Mouse (Mus musculus) liver, embryonic 14.5 days (tissue): ENCODE data around the gene Gnat2. TPM values are rescaled to one million over a fixed set of nuclear protein-coding genes. Genes with fewer than 3 reads are reported as not detected.
A peak's percentile ranks its signal among the peaks of the same experiment; 100 is the strongest.

Experiments used
- ATAC-seq: fragments of 200-750 bp; cut with Nextera tagmentation; 2 replicates; pipeline ENCODE4 v1.8.0; 2017; ENCODE audit warnings: moderate number of reproducible peaks, mild to moderate bottlenecking, moderate library complexity; ENCODE audit not compliant: insufficient read depth
- DNase-seq, 3 experiments: peaks; one replicate each; pipeline ENCODE4 v3.0.0-alpha.2; 2012 to 2013; ENCODE audit warnings: low read depth in 3 of 3, low spot score in 3 of 3
- H3K27ac ChIP-seq: fragments of 300-500 bp; sonication (generic); 2 replicates; pipeline ENCODE4 v1.5.1; 2014; ENCODE audit warnings: moderate library complexity, mild to moderate bottlenecking, control low read depth, inconsistent platforms
- H3K27me3 ChIP-seq: fragments of 300-500 bp; sonication (generic); 2 replicates; pipeline ENCODE4 v1.6.1; 2014; ENCODE audit warnings: mild to moderate bottlenecking, low read length, moderate library complexity; ENCODE audit not compliant: control insufficient read depth, insufficient read depth
- H3K36me3 ChIP-seq: fragments of 300-500 bp; sonication (generic); replicated peaks from 2 replicates; pipeline ENCODE4 v1.6.1; 2014; ENCODE audit warnings: low read depth; ENCODE audit not compliant: control insufficient read depth, insufficient read depth
- H3K4me1 ChIP-seq, 2 experiments: fragments of 200-500 bp in 1 of 2; fragments of 300-500 bp in 1 of 2; sonication (generic) in 1 of 2; replicated peaks; 2 replicates each; pipeline ENCODE4 v1.6.1; 2012 to 2014; ENCODE audit warnings: antibody characterized with exemption in 1 of 2, inconsistent platforms in 1 of 2, low read length in 1 of 2; ENCODE audit not compliant: control insufficient read depth in 2 of 2, insufficient read depth in 2 of 2
- H3K4me2 ChIP-seq: fragments of 300-500 bp; sonication (generic); 2 replicates; pipeline ENCODE4 v1.6.1; 2014; ENCODE audit warnings: low read depth, mild to moderate bottlenecking, control low read depth, moderate library complexity
- H3K4me3 ChIP-seq, 2 experiments: fragments of 200-500 bp in 1 of 2; fragments of 300-500 bp in 1 of 2; sonication (generic) in 1 of 2; 2 replicates each; pipeline ENCODE4 v1.5.1; 2012 to 2014; ENCODE audit warnings: low read depth in 2 of 2, low read length in 2 of 2, mild to moderate bottlenecking in 2 of 2, control low read depth in 1 of 2, inconsistent platforms in 1 of 2, moderate library complexity in 1 of 2; ENCODE audit not compliant: insufficient read depth in 1 of 2
- H3K9ac ChIP-seq: fragments of 300-500 bp; sonication (generic); replicated peaks from 2 replicates; pipeline ENCODE4 v1.6.1; 2014; ENCODE audit warnings: mild to moderate bottlenecking, control low read depth, moderate library complexity
- H3K9me3 ChIP-seq: fragments of 300-500 bp; sonication (generic); 2 replicates; pipeline ENCODE4 v1.6.1; 2016; ENCODE audit warnings: low read length, mixed read lengths; ENCODE audit not compliant: control insufficient read depth
- CTCF ChIP-seq: IDR thresholded peaks from 2 replicates; pipeline ENCODE4 v1.5.1; 2016; ENCODE audit warnings: antibody characterized with exemption, low read depth, control low read depth
- EP300 ChIP-seq: IDR thresholded peaks from 2 replicates; pipeline ENCODE4 v1.6.1; 2016; ENCODE audit warnings: antibody characterized with exemption, low read depth
- WGBS: fragments of 180-500 bp; shearing (Covaris S2); extraction: QIAGEN DNeasy Blood & Tissue Kit; methylation state at CpG from one replicate; pipeline ENCODE4 v1.1.7; 2014; ENCODE audit not compliant: insufficient replicate concordance; 5-methylcytosine and 5-hydroxymethylcytosine counted together
- polyA plus RNA-seq, 2 experiments: library from polyadenylated mRNA; depleted of rRNA in 1 of 2; stranded (reverse) in 1 of 2; unstranded in 1 of 2; fragments of >200 nt; fragmentation: Nextera tagmentation in 1 of 2; extraction: Ambion mirVana in 1 of 2; gene quantifications; 2 replicates each; pipeline versions ENCODE4 v1.2.1 to v1.2.3; 2012 to 2014

Gnat2 gene
- polyA plus RNA-seq, 2 experiments, result 1.4 to 2.5 TPM

GRCm38 (mm10) chr3:108134701-108135100, 42.1 kb downstream of the Gnat2 start:
- ATAC-seq (no peak), DNase-seq (no peak)
- Histone ChIP-seq H3K4me3 (no peak overlapping the region), H3K4me1 (peaks cover 23 to 29% of the 10 kb centered on the region in 2 experiments), H3K4me2 (no peak overlapping the region), H3K9me3 (no peaks in the 10 kb centered on the region), H3K27me3 (no peaks in the 10 kb centered on the region), H3K36me3 (peaks cover 8% of the 10 kb centered on the region), H3K9ac (no peak overlapping the region), H3K27ac (no peak overlapping the region)
- TF ChIP-seq CTCF (no peak), EP300 (no peak)
- WGBS, result 44% methylated on average over 11 of the region's 11 CpGs

DNA sequence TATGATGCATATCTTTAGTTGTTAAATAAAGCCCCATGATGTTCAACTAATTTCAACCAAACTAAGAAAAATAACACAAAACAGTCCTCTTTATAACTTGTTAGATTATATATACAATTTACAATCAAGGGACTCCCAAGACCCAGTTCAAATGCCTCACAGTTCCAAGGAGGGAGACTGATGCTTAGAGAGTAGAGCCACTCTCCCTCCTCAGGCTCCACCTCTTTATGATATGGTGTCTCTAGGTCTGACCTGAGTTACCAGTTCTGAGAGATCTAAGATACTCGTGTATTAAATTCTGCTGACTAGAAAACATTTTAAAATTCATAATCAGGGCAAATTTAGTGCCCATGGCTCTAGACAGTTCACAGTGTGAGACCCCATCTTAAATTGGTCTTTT, 46.5 kb downstream of the Gnat2 start:
- no peak for ATAC-seq
- Histone ChIP-seq H3K27ac (no peak overlapping the region), H3K4me1 (peaks cover 0 to 11% of the 10 kb centered on the region in 2 experiments; a peak in 3 of 4 replicates), H3K4me3 (no peak overlapping the region), H3K9ac (no peak overlapping the region), H3K36me3 (peaks cover 13% of the 10 kb centered on the region), H3K27me3 (no peaks in the 10 kb centered on the region), H3K9me3 (no peaks in the 10 kb centered on the region), H3K4me2 (no peak overlapping the region)
- TF ChIP-seq EP300 (no peak), CTCF (no peak)
- WGBS, result 62% methylated on average over 1 of the region's 1 CpGs
- no peak for DNase-seq

DNA sequence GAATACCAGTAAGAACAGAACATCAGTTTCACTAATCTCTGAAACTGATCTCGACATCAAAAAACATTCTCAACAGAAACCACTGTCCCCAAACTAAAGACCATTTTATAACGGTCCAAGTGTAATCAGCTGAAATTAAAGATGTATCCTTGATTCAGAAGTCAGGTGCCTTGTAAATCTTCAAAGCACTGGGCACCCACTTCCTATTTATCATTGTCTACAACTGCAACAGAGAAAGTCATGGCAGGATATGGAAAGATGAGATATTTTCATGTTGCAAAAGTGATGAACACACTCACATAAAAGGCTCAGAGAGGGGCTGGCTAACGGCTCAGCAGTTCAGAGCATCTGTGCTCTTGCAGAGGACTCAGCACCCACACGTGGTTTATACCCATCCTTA, 48.2 kb downstream of the Gnat2 start:
- 68% methylated on average over 4 of the region's 4 CpGs for WGBS
- ATAC-seq (no peak), DNase-seq (no peak)
- Histone ChIP-seq H3K27ac (no peak overlapping the region), H3K4me2 (no peak overlapping the region), H3K4me3 (no peak overlapping the region), H3K27me3 (no peaks in the 10 kb centered on the region), H3K9ac (no peak overlapping the region), H3K9me3 (no peaks in the 10 kb centered on the region), H3K36me3 (peaks cover 13% of the 10 kb centered on the region), H3K4me1 (peaks cover 3 to 12% of the 10 kb centered on the region in 2 experiments)
- no peak for TF ChIP-seq CTCF
- no peak for TF ChIP-seq EP300

- no peaks in the 10 kb centered on the region for H3K27me3 ChIP-seq
- H3K36me3 ChIP-seq, result no peaks in the 10 kb centered on the region; the same call in 1 of the 2 replicates
- peak within 1 kb of the TSS; percentile 77 to 95 for H3K4me3 ChIP-seq
- TF ChIP-seq EP300 (peak; percentile 43; the same call in 1 of the 2 replicates), CTCF (peak; percentile 59; the same call in 1 of the 2 replicates)
- peak within 1 kb of the TSS; percentile 94 for H3K9ac ChIP-seq
- H3K9me3 ChIP-seq, result no peaks in the 10 kb centered on the region
- peak; percentile 96 for ATAC-seq
- peak within 1 kb of the TSS; percentile 89 for H3K27ac ChIP-seq
- H3K4me1 ChIP-seq, result peaks cover 15 to 16% of the 10 kb centered on the region in 2 experiments
- peak within 1 kb of the TSS; percentile 97 for H3K4me2 ChIP-seq
- peak; percentile 88 to 91 (median 89) for DNase-seq
- 0% methylated on average over 63 of the region's 63 CpGs for WGBS
Measured at GRCm38 (mm10) chr3:108145534-108146445, 53.2 kb downstream of the Gnat2 start, which contains the start of gene Gnai3. Gene Gnai3 (minus strand): TSS chr3:108146146.

- DNase-seq, result no peak
- Histone ChIP-seq H3K4me3 (peak overlapping the region; percentile 77 to 95), H3K27ac (peak overlapping the region; percentile 75), H3K36me3 (no peaks in the 10 kb centered on the region; the same call in 1 of the 2 replicates), H3K4me1 (peaks cover 15 to 16% of the 10 kb centered on the region in 2 experiments), H3K9me3 (no peaks in the 10 kb centered on the region), H3K9ac (peak overlapping the region; percentile 94), H3K4me2 (peak overlapping the region; percentile 97), H3K27me3 (no peaks in the 10 kb centered on the region)
- no peak for ATAC-seq
- WGBS, result 31% methylated on average over 5 of the region's 5 CpGs
- TF ChIP-seq EP300 (no peak), CTCF (no peak)
Measured at GRCm38 (mm10) chr3:108146671-108147070, 54.1 kb downstream of the Gnat2 start.
